Mouse (Mus musculus): ENCODE data around the gene Zfp839. TPM values are rescaled to one million over a fixed set of nuclear protein-coding genes. Genes with fewer than 3 reads are reported as not detected.
"Not testable (repeated sequence)": the region's sequence is repeated elsewhere in the genome, so short reads cannot be mapped to it uniquely, and the experiment has no call there.

The Zfp839 gene
- polyA plus RNA-seq, 1 experiment from 2014 or later: 6.0 TPM

DNA sequence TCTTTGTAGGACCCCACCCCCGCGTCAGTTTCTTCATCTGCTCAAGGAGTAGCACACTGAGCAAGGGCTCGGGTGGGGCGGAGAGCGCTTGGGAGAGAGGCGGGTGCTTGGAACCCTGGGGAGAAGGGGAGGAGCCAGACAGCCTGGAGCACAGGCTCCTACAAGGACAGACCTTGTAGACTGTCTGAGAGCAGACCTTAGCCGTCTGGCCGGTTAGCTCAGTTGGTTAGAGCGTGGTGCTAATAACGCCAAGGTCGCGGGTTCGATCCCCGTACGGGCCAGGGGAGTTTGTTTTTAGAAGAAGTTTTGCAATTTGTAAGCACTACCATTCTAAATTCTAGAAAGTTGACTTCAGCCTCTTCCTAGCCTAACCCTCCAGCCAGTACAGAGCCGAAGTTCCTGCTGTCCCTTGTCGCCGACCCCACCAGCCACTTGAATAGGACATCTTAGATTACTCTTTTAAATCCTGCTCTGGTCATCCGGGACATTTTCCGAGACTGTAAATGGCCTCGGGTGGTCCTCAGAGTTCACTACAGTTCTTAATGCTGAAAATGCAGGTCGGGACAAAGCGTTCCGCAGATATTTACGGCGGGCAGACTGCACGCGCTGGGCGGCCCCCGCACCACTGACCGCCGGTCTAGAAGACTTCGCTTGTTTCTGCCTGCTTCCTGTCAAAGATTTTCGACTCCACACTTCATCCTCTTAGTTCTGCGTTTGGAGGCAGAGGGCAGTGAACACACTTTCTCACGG, 4.7 kb upstream of the Zfp839 start:
- Histone ChIP-seq H3K4me2 (replicated peaks; ENCODE audit: low read depth, low read length) (peak overlapping the region; percentile 76), H3K27ac (ENCODE audit: low read depth, low read length) (peak overlapping the region; percentile 75; the same call in 1 of the 2 replicates), H3K9me3 (ENCODE audit: control insufficient read depth, low read length) (no peaks in the 10 kb centered on the region), H3K4me3 (ENCODE audit: low read length) (peak overlapping the region; percentile 53), H3K4me1 (ENCODE audit: control insufficient read depth, insufficient read depth, low read length) (0 out of 2 replicates have a peak, but pooled peaks cover 3% of the 10 kb centered on the region), H3K9ac (ENCODE audit: low read depth, low read length) (peak overlapping the region; percentile 52), H3K27me3 (ENCODE audit: control insufficient read depth, insufficient read depth, low read length) (no peaks in the 10 kb centered on the region; the same call in 1 of the 2 replicates), H3K36me3 (ENCODE audit: control insufficient read depth, insufficient read depth, low read length) (no peaks in the 10 kb centered on the region)
- whole genome bisulfite sequencing: under 1% methylated on average over 36 of the region's 36 CpGs
- peak; percentile 95 for ATAC-seq (ENCODE audit: low FRiP score, low TSS enrichment)

DNA sequence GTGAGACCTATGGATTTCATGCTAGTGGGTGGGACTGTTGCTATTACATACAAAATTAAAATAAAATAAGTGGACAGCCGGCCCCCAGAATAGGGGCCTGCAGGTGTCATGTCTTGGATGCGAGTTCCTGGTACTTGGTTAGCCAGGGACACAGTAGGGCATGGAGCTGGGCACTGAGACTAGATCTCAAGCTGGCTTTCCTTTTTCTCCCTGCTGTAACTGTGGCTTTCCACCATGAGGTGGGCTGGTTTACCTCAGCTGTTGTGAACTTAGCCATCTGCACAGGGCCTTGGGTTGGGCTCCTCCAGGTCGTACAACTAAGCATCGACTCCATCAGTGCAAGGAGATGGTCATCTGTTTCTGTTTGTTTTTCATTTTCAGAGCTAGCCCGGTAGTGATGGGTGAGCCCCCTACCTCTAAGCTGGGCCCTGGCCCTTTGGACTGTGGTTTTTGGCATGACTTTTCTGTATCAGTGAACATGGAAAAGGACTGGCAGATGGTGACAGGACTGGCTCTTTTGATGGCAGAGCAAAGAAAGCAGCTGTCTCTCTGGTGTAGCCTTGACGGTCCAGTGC, 3.8 kb upstream of the Zfp839 start:
- whole genome bisulfite sequencing: 70% methylated on average over 6 of the region's 6 CpGs
- H3K36me3 ChIP-seq (ENCODE audit: control insufficient read depth, insufficient read depth, low read length): no peaks in the 10 kb centered on the region
- no peak overlapping the region; the same call in 1 of the 2 replicates for H3K9ac ChIP-seq (ENCODE audit: low read depth, low read length)
- H3K4me3 ChIP-seq (ENCODE audit: low read length): peak overlapping the region; percentile 53; the same call in 1 of the 2 replicates
- peaks cover 8% of the 10 kb centered on the region for H3K4me1 ChIP-seq (ENCODE audit: control insufficient read depth, insufficient read depth, low read length)
- H3K9me3 ChIP-seq (ENCODE audit: control insufficient read depth, low read length): no peaks in the 10 kb centered on the region
- ATAC-seq (ENCODE audit: low FRiP score, low TSS enrichment): no peak
- no peak overlapping the region for H3K27ac ChIP-seq (ENCODE audit: low read depth, low read length)
- H3K4me2 ChIP-seq (replicated peaks; ENCODE audit: low read depth, low read length): peak overlapping the region; percentile 76
- H3K27me3 ChIP-seq (ENCODE audit: control insufficient read depth, insufficient read depth, low read length): no peaks in the 10 kb centered on the region; the same call in 1 of the 2 replicates

DNA sequence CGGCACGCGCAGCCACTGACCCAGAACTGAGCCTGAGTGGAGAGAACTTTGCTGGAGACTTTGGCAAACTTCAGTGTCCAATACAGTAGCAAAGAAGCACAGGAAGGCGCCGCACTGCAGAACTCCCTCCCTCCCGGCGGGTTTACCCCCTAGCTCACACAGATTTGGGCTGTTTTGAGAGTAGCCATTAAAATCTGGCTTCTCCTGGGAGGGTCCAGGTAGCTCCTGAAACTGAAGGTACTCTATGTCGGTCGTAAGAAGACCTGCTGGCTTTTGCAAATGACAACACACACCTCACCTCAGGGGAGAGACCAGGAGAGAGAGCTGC, 840 bp downstream of the Zfp839 start:
- H3K36me3 ChIP-seq (ENCODE audit: control insufficient read depth, insufficient read depth, low read length): peaks cover 9% of the 10 kb centered on the region; the same call in 1 of the 2 replicates
- peak overlapping the region; percentile 90 for H3K4me3 ChIP-seq (ENCODE audit: low read length)
- H3K27me3 ChIP-seq (ENCODE audit: control insufficient read depth, insufficient read depth, low read length): no peaks in the 10 kb centered on the region; the same call in 1 of the 2 replicates
- H3K27ac ChIP-seq (ENCODE audit: low read depth, low read length): peak overlapping the region; percentile 73; the same call in 1 of the 2 replicates
- peak overlapping the region; percentile 51 for H3K4me2 ChIP-seq (replicated peaks; ENCODE audit: low read depth, low read length)
- peaks cover 10% of the 10 kb centered on the region for H3K4me1 ChIP-seq (ENCODE audit: control insufficient read depth, insufficient read depth, low read length)
- H3K9ac ChIP-seq (ENCODE audit: low read depth, low read length): peak overlapping the region; percentile 94
- ATAC-seq (ENCODE audit: low FRiP score, low TSS enrichment): no peak
- WGBS: 9% methylated on average over 9 of the region's 9 CpGs
- H3K9me3 ChIP-seq (ENCODE audit: control insufficient read depth, low read length): no peaks in the 10 kb centered on the region

DNA sequence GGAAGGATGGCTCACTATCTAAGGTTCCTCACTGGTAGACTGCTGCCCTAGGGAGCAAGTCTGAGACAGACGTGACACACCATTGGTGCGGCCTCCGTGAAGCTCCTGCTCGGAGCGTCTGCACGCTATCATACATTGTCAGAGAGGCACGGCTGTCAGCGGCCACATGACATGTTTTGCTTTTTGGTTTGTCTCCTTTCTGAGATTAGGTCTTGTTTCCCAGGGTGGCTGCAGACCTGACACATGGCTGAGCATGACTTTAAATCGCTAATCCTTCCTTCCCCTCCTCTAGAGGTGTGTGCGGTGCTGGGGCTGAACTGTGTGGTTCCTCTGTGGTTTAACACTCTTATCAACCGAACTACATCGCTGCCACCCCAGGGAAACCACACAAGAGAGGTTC, 1.4 kb downstream of the Zfp839 start:
- no peak for ATAC-seq (ENCODE audit: low FRiP score, low TSS enrichment)
- Histone ChIP-seq H3K4me3 (ENCODE audit: low read length) (peak overlapping the region; percentile 90; the same call in 1 of the 2 replicates), H3K36me3 (ENCODE audit: control insufficient read depth, insufficient read depth, low read length) (peaks cover 14% of the 10 kb centered on the region; the same call in 1 of the 2 replicates), H3K9ac (ENCODE audit: low read depth, low read length) (peak overlapping the region; percentile 94; the same call in 1 of the 2 replicates), H3K27me3 (ENCODE audit: control insufficient read depth, insufficient read depth, low read length) (no peaks in the 10 kb centered on the region; the same call in 1 of the 2 replicates), H3K4me2 (replicated peaks; ENCODE audit: low read depth, low read length) (peak overlapping the region; percentile 51; the same call in 1 of the 2 replicates), H3K4me1 (ENCODE audit: control insufficient read depth, insufficient read depth, low read length) (peaks cover 7% of the 10 kb centered on the region), H3K9me3 (ENCODE audit: control insufficient read depth, low read length) (no peaks in the 10 kb centered on the region), H3K27ac (ENCODE audit: low read depth, low read length) (no peak overlapping the region)
- WGBS: 86% methylated on average over 12 of the region's 12 CpGs

DNA sequence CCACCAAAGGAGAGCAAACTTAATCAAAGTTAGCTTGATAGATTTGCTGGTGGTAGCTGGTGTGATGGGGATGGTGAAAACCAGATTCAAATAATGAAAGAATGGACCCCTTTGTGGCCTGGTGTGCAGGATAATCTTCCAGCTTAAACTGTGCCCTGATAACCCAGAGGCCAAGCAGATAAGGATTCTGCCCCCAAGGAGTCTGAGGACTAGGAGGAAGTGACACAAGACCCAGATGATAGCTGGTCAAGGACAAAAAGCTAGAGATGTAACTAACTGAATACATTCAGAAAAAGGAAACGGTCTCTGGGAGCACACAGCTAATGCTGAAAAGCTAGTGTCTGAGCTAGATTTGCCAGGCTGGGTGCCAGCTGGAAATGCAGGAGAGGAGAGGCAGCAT, 1.9 kb downstream of the Zfp839 start:
- no peak for ATAC-seq (ENCODE audit: low FRiP score, low TSS enrichment)
- Histone ChIP-seq H3K27me3 (ENCODE audit: control insufficient read depth, insufficient read depth, low read length) (no peaks in the 10 kb centered on the region; the same call in 1 of the 2 replicates), H3K4me1 (ENCODE audit: control insufficient read depth, insufficient read depth, low read length) (peaks cover 7% of the 10 kb centered on the region), H3K36me3 (ENCODE audit: control insufficient read depth, insufficient read depth, low read length) (peaks cover 14% of the 10 kb centered on the region; the same call in 1 of the 2 replicates), H3K4me3 (ENCODE audit: low read length) (no peak overlapping the region), H3K4me2 (replicated peaks; ENCODE audit: low read depth, low read length) (no peak overlapping the region), H3K9ac (ENCODE audit: low read depth, low read length) (no peak overlapping the region), H3K27ac (ENCODE audit: low read depth, low read length) (no peak overlapping the region), H3K9me3 (ENCODE audit: control insufficient read depth, low read length) (no peaks in the 10 kb centered on the region)
- WGBS: 83% methylated on average over 1 of the region's 1 CpGs

DNA sequence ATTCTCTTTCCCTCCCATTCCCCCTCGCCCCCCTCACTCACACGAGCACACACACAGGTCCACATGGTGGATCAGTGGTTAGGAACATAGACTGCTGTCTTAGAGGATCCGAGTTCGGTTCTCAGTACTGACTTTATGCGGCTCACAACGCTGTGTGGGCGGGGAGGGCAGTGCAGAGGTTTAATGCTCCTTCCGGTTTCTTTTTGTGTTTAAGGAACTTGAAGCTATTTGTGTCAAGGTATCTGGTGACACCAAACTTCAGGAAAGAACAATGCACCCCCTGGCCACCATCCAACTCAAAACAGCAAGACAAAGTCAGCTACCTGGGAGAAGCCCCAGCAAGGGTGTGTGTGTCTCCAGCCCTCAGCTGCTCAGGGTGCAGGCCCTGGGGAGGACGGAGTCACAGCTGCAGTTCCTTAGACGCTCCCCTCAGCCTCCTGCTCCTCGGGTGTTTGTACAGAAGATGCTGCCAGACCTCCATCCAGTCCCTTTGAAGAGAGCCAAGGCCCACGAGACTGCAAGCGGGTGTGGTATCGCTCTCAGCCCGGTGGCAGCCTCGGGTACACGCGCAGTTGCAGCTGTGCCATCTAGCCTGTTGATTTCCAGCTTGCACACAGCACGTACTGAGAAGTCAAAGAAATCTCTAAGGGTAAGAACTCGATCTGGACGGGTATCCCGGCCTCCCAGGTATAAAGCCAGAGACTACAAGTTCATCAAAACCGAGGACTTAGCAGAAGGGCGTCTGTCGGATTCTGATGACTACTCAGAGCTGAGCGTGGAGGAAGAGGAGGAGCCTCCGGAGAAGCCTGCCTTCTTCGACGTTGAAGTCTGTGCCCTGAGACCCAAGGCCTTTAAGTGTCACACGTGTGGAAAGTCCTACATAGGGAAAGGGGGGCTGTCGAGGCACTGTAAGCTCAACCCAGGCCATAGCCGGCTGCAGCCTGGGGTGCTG, 5.0 kb downstream of the Zfp839 start:
- WGBS: 86% methylated on average over 32 of the region's 32 CpGs
- H3K9ac ChIP-seq (ENCODE audit: low read depth, low read length): no peak overlapping the region

DNA sequence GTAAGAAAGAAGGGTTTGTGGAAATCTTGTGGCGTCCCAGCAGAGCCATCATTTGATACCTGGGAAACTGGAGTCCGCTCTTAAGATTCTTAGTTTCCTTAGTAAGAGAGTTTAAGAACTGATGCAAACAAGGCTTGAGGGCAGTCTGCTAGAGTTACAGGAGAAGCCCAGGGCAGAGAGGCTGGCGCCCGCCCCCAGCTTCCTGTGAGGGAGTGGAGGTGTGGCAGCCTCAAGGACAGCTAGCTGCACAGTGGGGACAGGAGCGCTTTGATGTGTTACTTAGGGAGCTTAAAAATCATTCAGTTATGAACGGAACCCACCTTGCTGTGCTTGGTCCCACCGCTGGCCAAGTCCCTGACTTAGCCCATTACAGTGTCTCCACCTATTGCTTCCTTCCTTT, 7.1 kb downstream of the Zfp839 start:
- H3K36me3 ChIP-seq (ENCODE audit: control insufficient read depth, insufficient read depth, low read length): peaks cover 36% of the 10 kb centered on the region; the same call in 1 of the 2 replicates
- no peak overlapping the region for H3K4me2 ChIP-seq (replicated peaks; ENCODE audit: low read depth, low read length)
- no peak overlapping the region for H3K9ac ChIP-seq (ENCODE audit: low read depth, low read length)
- no peak overlapping the region for H3K27ac ChIP-seq (ENCODE audit: low read depth, low read length)
- no peaks in the 10 kb centered on the region for H3K27me3 ChIP-seq (ENCODE audit: control insufficient read depth, insufficient read depth, low read length)
- H3K4me1 ChIP-seq (ENCODE audit: control insufficient read depth, insufficient read depth, low read length): no peaks in the 10 kb centered on the region
- no peak overlapping the region for H3K4me3 ChIP-seq (ENCODE audit: low read length)
- no peak for ATAC-seq (ENCODE audit: low FRiP score, low TSS enrichment)
- 60% methylated on average over 7 of the region's 7 CpGs for WGBS
- H3K9me3 ChIP-seq (ENCODE audit: control insufficient read depth, low read length): no peaks in the 10 kb centered on the region

More for the DNA sequence above, 5.0 kb downstream of the Zfp839 start:
- peaks cover 7% of the 10 kb centered on the region for H3K4me1 ChIP-seq (ENCODE audit: control insufficient read depth, insufficient read depth, low read length)
- no peaks in the 10 kb centered on the region for H3K27me3 ChIP-seq (ENCODE audit: control insufficient read depth, insufficient read depth, low read length)
- H3K36me3 ChIP-seq (ENCODE audit: control insufficient read depth, insufficient read depth, low read length): peaks cover 24% of the 10 kb centered on the region; the same call in 1 of the 2 replicates
- no peak overlapping the region for H3K27ac ChIP-seq (ENCODE audit: low read depth, low read length)
- ATAC-seq (ENCODE audit: low FRiP score, low TSS enrichment): no peak
- no peaks in the 10 kb centered on the region for H3K9me3 ChIP-seq (ENCODE audit: control insufficient read depth, low read length)
- no peak overlapping the region for H3K4me2 ChIP-seq (replicated peaks; ENCODE audit: low read depth, low read length)
- H3K4me3 ChIP-seq (ENCODE audit: low read length): no peak overlapping the region

DNA sequence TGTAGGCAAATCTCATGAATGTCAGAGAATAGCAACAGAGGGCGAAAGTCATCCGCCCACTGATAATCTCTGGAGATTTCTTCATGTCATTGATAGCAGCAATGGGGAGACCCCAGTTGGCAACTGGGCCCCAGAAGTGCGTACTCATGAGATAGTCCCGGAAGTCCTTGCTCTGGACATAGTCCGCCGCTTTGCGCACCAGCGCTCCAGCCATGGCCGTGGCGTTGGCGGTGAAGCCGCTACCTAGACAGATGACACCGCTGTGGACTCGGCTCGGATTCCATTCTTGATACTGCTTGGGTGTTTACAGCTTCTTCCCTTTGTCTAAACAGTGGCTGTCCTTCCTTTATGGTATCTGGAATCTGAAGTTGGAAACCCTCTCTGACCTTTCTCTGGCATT, 8.6 kb downstream of the Zfp839 start:
- peaks cover 41% of the 10 kb centered on the region; the same call in 1 of the 2 replicates for H3K36me3 ChIP-seq (ENCODE audit: control insufficient read depth, insufficient read depth, low read length)
- not testable (repeated sequence) for H3K9me3 ChIP-seq (ENCODE audit: control insufficient read depth, low read length); H3K4me3 ChIP-seq (ENCODE audit: low read length); H3K27me3 ChIP-seq (ENCODE audit: control insufficient read depth, insufficient read depth, low read length); H3K9ac ChIP-seq (ENCODE audit: low read depth, low read length); ATAC-seq (ENCODE audit: low FRiP score, low TSS enrichment); H3K4me1 ChIP-seq (ENCODE audit: control insufficient read depth, insufficient read depth, low read length); H3K27ac ChIP-seq (ENCODE audit: low read depth, low read length); H3K4me2 ChIP-seq (replicated peaks; ENCODE audit: low read depth, low read length)
- 95% methylated on average over 15 of the region's 15 CpGs for WGBS

Data from kidney, embryonic 14.5 days (tissue).